Mouse (Mus musculus): ENCODE data around the gene Pear1. TPM values are rescaled to one million over a fixed set of nuclear protein-coding genes. Genes with fewer than 3 reads are reported as not detected.

The Pear1 gene
- total RNA-seq, 2 experiments from 2014 or later, result 19.5 to 22.5 TPM

DNA sequence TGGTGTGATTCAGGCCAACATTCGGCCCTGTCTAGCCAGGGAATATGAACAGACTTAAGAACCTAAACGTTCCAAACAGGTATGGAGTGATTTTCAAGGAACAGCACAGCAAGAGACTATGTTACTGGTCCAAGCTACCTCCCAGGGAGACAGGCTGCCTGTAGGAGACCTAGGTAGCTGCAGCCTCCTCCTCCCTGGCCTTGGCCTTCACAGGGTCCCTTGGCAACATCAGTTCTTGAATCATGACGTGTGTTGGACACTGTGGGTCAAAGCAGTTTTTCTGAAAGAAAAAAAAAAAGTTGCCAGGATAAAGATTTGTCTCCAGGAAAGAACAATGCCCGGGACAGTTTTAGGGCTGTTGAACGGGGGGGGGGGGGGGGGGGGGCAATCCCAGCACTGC is 85.2 kb downstream of the Pear1 start:
- intact Hi-C loops (cut with DNase I), result no loop called here
- no peak for DNase-seq

DNA sequence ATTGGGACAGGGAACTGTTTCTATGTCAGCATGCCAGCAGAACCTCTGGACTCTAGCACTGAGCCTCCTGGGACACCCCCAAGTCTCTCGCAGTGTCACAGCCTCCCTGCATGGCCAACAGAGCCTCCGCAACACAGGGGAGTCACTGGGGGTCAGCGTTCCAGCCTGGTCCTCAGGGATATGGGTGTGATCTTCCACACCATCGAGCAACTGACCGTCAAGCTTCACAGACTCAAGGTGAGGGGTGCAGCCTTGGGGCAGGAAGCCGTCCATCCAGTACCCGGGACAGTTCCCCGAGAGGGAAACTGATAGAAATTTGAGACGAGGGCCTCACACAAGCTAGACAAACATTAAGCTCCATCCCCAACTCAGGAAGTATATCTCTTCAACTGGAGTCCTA is 88.8 kb downstream of the Pear1 start:
- DNase-seq, result no peak
- intact Hi-C loops (cut with DNase I), result no loop called here

DNA sequence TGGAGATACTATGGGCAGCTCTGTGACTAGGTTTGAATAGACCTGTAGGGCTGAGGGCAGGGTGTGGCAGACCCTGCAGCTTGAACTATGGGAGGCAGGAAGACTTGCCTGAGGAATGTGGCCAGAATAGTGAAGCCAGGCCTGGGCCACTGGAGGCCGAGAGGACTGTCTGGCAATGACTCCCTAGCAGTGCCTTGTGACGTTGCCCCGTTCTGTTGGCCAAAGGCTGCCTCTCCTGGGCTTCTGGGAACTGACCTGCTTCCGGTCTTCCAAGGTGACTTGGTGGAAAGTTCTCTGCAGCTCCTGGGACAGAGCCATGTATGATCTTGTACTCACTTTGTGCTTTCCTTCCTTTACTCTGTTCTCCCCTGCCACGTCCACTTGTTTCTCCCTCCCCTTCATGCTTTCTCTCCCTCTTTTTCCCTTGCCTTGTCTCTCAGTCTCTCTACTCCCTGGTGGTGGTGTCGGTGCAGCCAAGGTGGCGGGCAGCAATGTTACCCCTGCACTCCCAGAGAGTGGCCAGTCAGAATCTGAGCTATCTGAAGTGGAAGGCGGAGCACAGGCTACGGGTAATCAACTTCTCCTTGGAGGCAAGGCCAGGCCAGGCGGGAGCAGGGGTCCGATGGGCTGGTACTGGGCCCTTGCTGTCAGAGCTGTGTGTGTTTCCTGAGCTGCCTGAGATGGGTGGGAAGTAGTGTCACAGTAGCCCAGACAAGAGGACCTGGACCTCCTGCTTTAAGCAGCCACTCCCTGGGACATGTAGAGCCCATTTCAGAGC is 89.9 kb downstream of the Pear1 start:
- intact Hi-C loops (cut with DNase I), result no loop called here
- DNase-seq, result no peak

DNA sequence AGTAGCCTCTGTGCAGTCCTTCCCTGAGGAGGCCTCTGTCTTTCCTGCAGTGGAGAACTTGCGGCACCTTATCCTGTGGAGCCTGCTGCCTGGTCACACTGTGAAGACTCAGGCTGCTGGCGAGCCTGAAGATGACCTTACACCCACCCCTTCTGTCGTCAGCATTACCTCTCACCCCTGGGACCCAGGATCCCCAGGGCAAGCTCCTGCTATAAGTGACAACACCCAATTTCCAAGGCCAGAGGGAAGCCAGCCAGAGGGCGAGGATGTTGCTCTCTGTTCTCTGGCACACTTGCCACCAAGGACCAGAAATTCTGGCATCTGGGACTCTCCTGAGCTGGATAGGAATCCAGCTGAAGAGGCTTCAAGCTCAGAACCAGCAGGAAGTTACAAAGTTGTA is 91.0 kb downstream of the Pear1 start:
- intact Hi-C loops (cut with DNase I), result no loop called here

DNA sequence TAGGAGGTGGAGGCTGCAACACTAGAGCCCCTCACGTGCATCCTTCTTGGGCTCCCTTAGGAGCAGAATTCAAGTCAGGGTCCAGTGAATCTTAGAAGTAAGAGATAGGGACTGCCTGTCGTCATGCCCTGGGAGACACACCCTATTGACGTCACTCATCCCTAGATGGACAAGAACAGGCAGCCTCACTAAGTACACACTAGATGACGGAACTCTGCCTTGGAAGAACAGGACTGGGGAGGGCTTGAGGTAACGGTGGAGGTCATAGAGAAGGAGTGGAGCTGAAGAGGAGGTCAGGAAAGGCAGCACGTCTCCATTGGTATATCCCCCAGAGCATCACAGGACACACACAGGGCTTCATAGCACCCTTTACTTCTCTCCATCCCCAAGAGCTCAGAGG is 95.4 kb downstream of the Pear1 start:
- no peak for DNase-seq

More for the DNA sequence above, 91.0 kb downstream of the Pear1 start:
- DNase-seq, result no peak

DNA sequence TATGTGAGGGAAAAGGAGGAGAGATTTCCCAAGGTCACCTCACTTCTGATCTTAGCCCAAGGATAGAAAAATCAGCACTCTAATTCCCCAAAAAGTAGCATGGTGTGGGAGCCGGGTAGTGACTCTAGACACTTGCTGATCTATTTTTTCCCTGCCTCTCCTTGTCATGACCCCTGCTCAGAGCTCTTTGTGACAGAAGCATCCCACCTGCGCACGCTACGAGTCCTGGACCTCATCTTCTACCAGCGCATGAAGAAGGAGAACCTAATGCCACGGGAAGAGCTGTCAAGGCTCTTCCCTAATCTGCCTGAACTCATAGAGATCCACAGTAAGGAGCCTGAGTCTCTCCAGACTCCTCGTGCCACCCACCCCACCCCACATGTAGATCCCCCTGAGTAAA is 97.9 kb downstream of the Pear1 start:
- no peak for DNase-seq

More for the DNA sequence above, 95.4 kb downstream of the Pear1 start:
- intact Hi-C loops (cut with DNase I), result no loop called here

DNA sequence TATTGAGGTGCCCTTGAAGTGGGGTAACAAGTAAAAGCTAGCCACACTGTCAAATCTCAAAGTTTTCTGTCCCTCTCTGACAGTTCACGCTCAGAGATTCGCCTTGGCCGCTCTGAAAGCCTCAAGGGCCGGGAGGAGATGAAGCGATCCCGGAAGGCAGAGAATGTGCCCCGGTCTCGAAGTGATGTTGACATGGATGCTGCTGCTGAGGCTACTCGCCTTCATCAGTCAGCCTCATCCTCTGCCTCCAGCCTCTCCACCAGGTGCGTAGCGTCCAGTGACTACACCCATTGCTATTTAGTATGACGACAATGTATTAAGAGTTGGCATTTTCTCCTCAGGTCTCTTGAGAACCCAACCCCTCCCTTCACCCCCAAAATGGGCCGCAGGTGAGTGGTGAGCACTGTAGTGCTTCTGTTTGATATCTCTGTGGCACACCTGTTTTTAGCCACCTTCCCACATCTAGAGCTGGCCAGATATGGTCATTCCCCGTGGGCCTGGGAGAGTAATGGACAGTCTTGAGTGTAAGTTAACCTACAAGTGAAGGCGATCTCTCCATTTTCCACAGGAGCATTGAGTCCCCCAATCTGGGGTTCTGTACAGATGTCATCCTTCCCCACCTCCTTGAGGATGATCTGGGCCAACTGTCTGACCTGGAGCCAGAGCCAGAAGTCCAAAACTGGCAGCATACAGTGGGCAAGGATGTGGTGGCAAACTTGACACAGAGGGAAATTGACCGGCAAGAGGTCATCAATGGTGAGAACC is 98.5 kb downstream of the Pear1 start:
- intact Hi-C loops (cut with DNase I), result no loop called here

More for the DNA sequence above, 97.9 kb downstream of the Pear1 start:
- intact Hi-C loops (cut with DNase I), result no loop called here

DNA sequence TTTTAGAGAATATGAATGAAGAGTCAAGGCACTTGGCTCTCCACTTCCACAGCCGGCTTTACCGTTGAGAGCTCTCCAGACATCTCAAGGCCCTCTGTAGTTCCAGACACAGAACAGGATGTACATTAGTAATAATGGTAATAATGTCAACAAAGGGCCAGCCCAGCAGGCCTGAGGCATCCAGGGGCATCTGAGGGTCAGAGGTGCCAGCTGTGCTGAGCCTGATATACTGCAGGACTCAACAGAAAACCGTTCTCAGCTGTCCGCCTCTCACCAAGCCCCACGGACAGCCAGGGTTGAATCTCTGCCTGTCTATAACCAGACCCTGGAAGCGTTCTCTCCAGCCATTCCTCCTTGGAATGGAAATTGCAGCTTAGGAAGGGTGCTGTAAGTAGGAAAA is 99.5 kb downstream of the Pear1 start:
- intact Hi-C loops (cut with DNase I), result no loop called here
- no peak for DNase-seq

More for the DNA sequence above, 98.5 kb downstream of the Pear1 start:
- DNase-seq, result no peak

DNA sequence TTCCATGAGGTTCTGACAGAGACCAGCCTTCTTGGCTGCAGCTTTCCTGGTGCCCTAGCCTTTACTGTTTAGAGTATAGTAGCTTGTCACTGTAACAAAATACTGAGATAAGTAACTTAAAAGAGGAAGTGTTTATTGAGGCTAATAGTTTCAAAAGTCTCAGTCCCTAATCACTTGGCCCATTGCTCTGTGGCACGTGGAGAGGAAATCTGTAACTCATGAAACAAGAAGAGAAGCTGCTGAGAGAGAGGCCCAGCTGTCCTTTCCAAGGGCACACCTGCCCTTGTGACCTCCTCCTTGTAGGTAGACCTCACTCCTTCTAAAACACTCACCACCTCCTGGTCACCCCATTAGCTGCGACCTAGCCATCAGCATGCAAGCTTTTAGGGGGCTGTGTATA is 105.6 kb downstream of the Pear1 start:
- intact Hi-C loops (cut with DNase I), result no loop called here
- DNase-seq, result no peak

Other genes starting within 250 kb of the Pear1 start
- gene Arhgef11, start 206.7 kb downstream of the Pear1 start, total RNA-seq (2021), result 10 to 100 TPM; 20.4 TPM
- gene Lrrc71, start 75.7 kb downstream of the Pear1 start, total RNA-seq (2021), result under 1 TPM; 0.14 to 0.28 TPM
- under 1 TPM; 0.16 to 0.19 TPM for gene Ntrk1, start 29.1 kb downstream of the Pear1 start, total RNA-seq (2021)
- under 1 TPM in 1 of 2 experiments, not detected in 1; 0.08 TPM for gene Insrr, start 27.4 kb downstream of the Pear1 start, total RNA-seq (2021)
- gene Sh2d2a, start 22.4 kb upstream of the Pear1 start, total RNA-seq (2021), result under 1 TPM in 1 of 2 experiments, not detected in 1; 0.08 TPM
- 10 to 100 TPM; 47.5 to 51.6 TPM for gene Prcc, start 61.3 kb upstream of the Pear1 start, total RNA-seq (2021)
- 100 to 1,000 TPM; 106 to 115 TPM for gene Hdgf, start 82.0 kb upstream of the Pear1 start, total RNA-seq (2021)
- 10 to 100 TPM; 69.5 to 75.1 TPM for gene Mrpl24, start 95.2 kb upstream of the Pear1 start, total RNA-seq (2021)
- gene Isg20l2, start 106.0 kb upstream of the Pear1 start, total RNA-seq (2021), result 10 to 100 TPM; 10.2 to 12.3 TPM
- gene Rrnad1, start 106.4 kb upstream of the Pear1 start, total RNA-seq (2021), result 1 to 10 TPM; 4.8 to 5.2 TPM
- not detected for gene Crabp2, start 124.4 kb upstream of the Pear1 start, total RNA-seq (2021)
- 10 to 100 TPM; 18.7 to 22.7 TPM for gene Nes, start 146.8 kb upstream of the Pear1 start, total RNA-seq (2021)
- gene Bcan, start 175.9 kb upstream of the Pear1 start, total RNA-seq (2021), result under 1 TPM in 1 of 2 experiments, not detected in 1; 0.19 TPM
- not detected for gene Hapln2, start 203.3 kb upstream of the Pear1 start, total RNA-seq (2021)
- 10 to 100 TPM in 1 of 2 experiments, 1 to 10 TPM in 1; 8.2 to 10.3 TPM for gene Gpatch4, start 218.8 kb upstream of the Pear1 start, total RNA-seq (2021)
- gene Naxe, start 234.2 kb upstream of the Pear1 start, total RNA-seq (2021), result 10 to 100 TPM; 73.9 to 75.5 TPM